Mouse (Mus musculus) liver, adult 10 weeks (tissue): ENCODE measurements around the gene Gm9767. TPM values are rescaled to one million over a fixed set of nuclear protein-coding genes. Genes with fewer than 3 reads are reported as not detected.

Experiments used
- polyA plus RNA-seq: library from polyadenylated mRNA; stranded (reverse); fragments of 350-450 nt; fragmentation: Illumina TruSeq; extraction: RNeasy Lipid Tissue Mini Kit (QIAGEN cat#74804); gene quantifications from one replicate; pipeline ENCODE4 v1.2.3, GENCODE M21; 2014; ENCODE audit warnings: low read depth, low replicate concordance

The Gm9767 gene
- not detected for polyA plus RNA-seq

GRCm38 (mm10) chr10:26077671-26078481 is at the start of gene Gm9767:
Gm9767 (plus strand) TSS chr10:26078255.

GRCm38 (mm10) chr10:26078521-26079142 is 577 bp downstream of the Gm9767 start, which contains the start of gene Tmem200a:
Tmem200a (minus strand) TSS chr10:26079052.

Other genes with a start within 250 kb of the Gm9767 start
- gene Tmem200a, start 797 bp downstream of the Gm9767 start, polyA plus RNA-seq: not detected
- gene Samd3, start 151.5 kb downstream of the Gm9767 start, polyA plus RNA-seq: 0.21 TPM